Comparison of ENCODE assay signal across 8 mouse cellular contexts in genomic region chr12:31633970-31634342, GRCm38 (mm10). TPM values are rescaled to one million over a fixed set of nuclear protein-coding genes. Genes with fewer than 3 reads are reported as not detected.
DNase-seq lines count a peak whose midpoint lies in the region; ATAC-seq and TF ChIP-seq lines count a peak whose summit lies in the region.

No protein-coding gene starts in this region.

- no peak for TF ChIP-seq CTCF in G1E (IDR thresholded peaks at IDR 0.05; ENCODE audit: low read depth, low read length)
- TF ChIP-seq CTCF in spleen, adult 2 months (IDR thresholded peaks at IDR 0.05; ENCODE audit: extremely low read depth, insufficient read depth, insufficient read length, insufficient replicate concordance) = no peak

- no peaks in the 10 kb centered on the region for H3K9me3 ChIP-seq in G1E (replicated peaks)
- no peaks in the 10 kb centered on the region for H3K9me3 ChIP-seq in hindbrain, embryonic 16.5 days (ENCODE audit: control insufficient read depth, low read length)

- peak; percentile 89 for DNase-seq in heart, adult 11 months
- DNase-seq in heart, adult 9 months (ENCODE audit: low spot score in 2 of 2) = no peak
- DNase-seq in G1E (ENCODE audit: low spot score) = peak; percentile 21
- peak; percentile 24 for DNase-seq in lung, postnatal 10 days
- DNase-seq in spleen, adult 2 months (ENCODE audit: low read depth in 1 of 2, low spot score in 2 of 2) = peak; percentile 11 to 29
- no peak for DNase-seq in layer of hippocampus, postnatal 14 days (ENCODE audit: low spot score in 2 of 2)

- H3K4me1 ChIP-seq in G1E (ENCODE audit: insufficient read depth, low read depth, low read length) = peaks cover 34% of the 10 kb centered on the region
- H3K4me1 ChIP-seq in hindbrain, embryonic 16.5 days (ENCODE audit: control insufficient read depth, insufficient read depth, low read depth, low read length) = peaks cover 5% of the 10 kb centered on the region
- no peaks in the 10 kb centered on the region; the same call in 1 of the 2 replicates for H3K4me1 ChIP-seq in spleen, adult 2 months (ENCODE audit: control insufficient read depth, insufficient read depth, insufficient read length)

- peak overlapping the region; percentile 78 for H3K27ac ChIP-seq in hindbrain, embryonic 16.5 days (ENCODE audit: low read depth, low read length)
- H3K27ac ChIP-seq in spleen, adult 2 months (ENCODE audit: insufficient read depth, low read length) = peak overlapping the region; percentile 24

- peak overlapping the region; percentile 87 for H3K9ac ChIP-seq in hindbrain, embryonic 16.5 days (ENCODE audit: low read depth, low read length)

- peak overlapping the region; percentile 77 for H3K4me3 ChIP-seq in G1E (ENCODE audit: low read depth, low read length)
- H3K4me3 ChIP-seq in hindbrain, embryonic 16.5 days (ENCODE audit: low read length) = peak overlapping the region; percentile 70
- peak overlapping the region; percentile 84 for H3K4me3 ChIP-seq in spleen, adult 2 months (ENCODE audit: extremely low read depth, insufficient read depth, insufficient read length)

- ATAC-seq in G1E (ENCODE audit: extremely low read depth, insufficient number of reproducible peaks, low FRiP score, poor library complexity, severe bottlenecking) = peak; percentile 41; the same call in 1 of the 2 replicates
- ATAC-seq in erythroid progenitor cell, adult 5-6 weeks (replicated peaks; ENCODE audit: low FRiP score, poor library complexity, severe bottlenecking) = peak; percentile 58
- peak; percentile 63 for ATAC-seq in hindbrain, embryonic 16.5 days

- no peaks in the 10 kb centered on the region for H3K27me3 ChIP-seq in G1E (ENCODE audit: insufficient read depth, low read length)
- H3K27me3 ChIP-seq in hindbrain, embryonic 16.5 days (replicated peaks; ENCODE audit: control insufficient read depth, insufficient read depth, low read length) = no peaks in the 10 kb centered on the region
- H3K27me3 ChIP-seq in spleen, adult 2 months (ENCODE audit: control insufficient read depth, insufficient read depth, low read length) = no peaks in the 10 kb centered on the region

- peak overlapping the region; percentile 93 for H3K4me2 ChIP-seq in hindbrain, embryonic 16.5 days (ENCODE audit: low read length)

- no peak for TF ChIP-seq POLR2A in spleen, adult 2 months (IDR thresholded peaks at IDR 0.05; ENCODE audit: low read depth, low read length)

- H3K36me3 ChIP-seq in G1E (replicated peaks) = peaks cover 42% of the 10 kb centered on the region
- no peaks in the 10 kb centered on the region for H3K36me3 ChIP-seq in hindbrain, embryonic 16.5 days (ENCODE audit: control insufficient read depth, insufficient read depth, low read length)
- H3K36me3 ChIP-seq in spleen, adult 2 months (ENCODE audit: control insufficient read depth, insufficient read depth, low read length) = no peaks in the 10 kb centered on the region

- 7% methylated on average over 13 of the region's 13 CpGs for WGBS in hindbrain, embryonic 16.5 days
- under 1% methylated on average over 13 of the region's 13 CpGs for WGBS in spleen, adult 2 months

RNA-seq across cellular contexts. Expression of gene Bcap29, which starts 0.5 kb away (rescaled TPM):
- 90.5 and 94.3 TPM in 2 replicates for total RNA-seq in G1E (2014; fragmentation: Nextera tagmentation)
- total RNA-seq in G1E (2017) = 46.6 and 47.6 TPM in 2 replicates
- polyA plus RNA-seq in G1E (2012) = 28.3 and 37.5 TPM in 2 replicates
- 9.4 and 22.2 TPM in 2 replicates for total RNA-seq in erythroid progenitor cell, adult 5-6 weeks (2015; ENCODE audit: low replicate concordance)
- total RNA-seq in erythroid progenitor cell, adult 5-6 weeks (2017; ENCODE audit: low replicate concordance) = 6.6 and 10.3 TPM in 2 replicates
- 29.6 and 30.0 TPM in 2 replicates for polyA plus RNA-seq in hindbrain, embryonic 16.5 days (2015; fragmentation: Nextera tagmentation; extraction: Ambion mirVana)
- 1.5 and 1.6 TPM in 2 replicates for polyA plus RNA-seq in spleen, adult 2 months (2012; rRNA removed)
- 10 to 100 TPM; 25.7 to 27.8 TPM for total RNA-seq in layer of hippocampus, postnatal 14 days (2021)

RNA-seq across cellular contexts. Expression of gene Dus4l, which starts 20.7 kb away (rescaled TPM):
- 30.0 and 43.0 TPM in 2 replicates for total RNA-seq in G1E (2014; fragmentation: Nextera tagmentation)
- 15.2 and 16.0 TPM in 2 replicates for total RNA-seq in G1E (2017)
- polyA plus RNA-seq in G1E (2012) = 6.7 and 6.8 TPM in 2 replicates
- 0.84 and 1.4 TPM in 2 replicates for total RNA-seq in erythroid progenitor cell, adult 5-6 weeks (2015; ENCODE audit: low replicate concordance)
- total RNA-seq in erythroid progenitor cell, adult 5-6 weeks (2017; ENCODE audit: low replicate concordance) = 0.98 and 1.4 TPM in 2 replicates
- 6.8 and 7.9 TPM in 2 replicates for polyA plus RNA-seq in hindbrain, embryonic 16.5 days (2015; fragmentation: Nextera tagmentation; extraction: Ambion mirVana)
- 1.3 and 2.0 TPM in 2 replicates for polyA plus RNA-seq in spleen, adult 2 months (2012; rRNA removed)
- total RNA-seq in layer of hippocampus, postnatal 14 days (2021) = 1 to 10 TPM; 7.7 to 9.1 TPM

RNA-seq across cellular contexts. Expression of gene Cog5, which starts 20.7 kb away (rescaled TPM):
- total RNA-seq in G1E (2014; fragmentation: Nextera tagmentation) (142 and 156 TPM in 2 replicates), G1E (2017) (90.1 and 101 TPM in 2 replicates)
- polyA plus RNA-seq in G1E (2012) = 3.0 and 4.7 TPM in 2 replicates
- total RNA-seq in erythroid progenitor cell, adult 5-6 weeks (2015; ENCODE audit: low replicate concordance) = 16.8 and 24.9 TPM in 2 replicates
- 7.0 and 13.5 TPM in 2 replicates for total RNA-seq in erythroid progenitor cell, adult 5-6 weeks (2017; ENCODE audit: low replicate concordance)
- polyA plus RNA-seq in hindbrain, embryonic 16.5 days (2015; fragmentation: Nextera tagmentation; extraction: Ambion mirVana) = 20.7 and 26.4 TPM in 2 replicates
- 10.8 and 11.7 TPM in 2 replicates for polyA plus RNA-seq in spleen, adult 2 months (2012; rRNA removed)
- total RNA-seq in layer of hippocampus, postnatal 14 days (2021) = 10 to 100 TPM; 58.9 to 62.8 TPM

Comparison
In these comparisons a context has a peak if more than half of its experiments do, and no peak if none do; other contexts are left out.
1. DNase-seq: peak in heart, adult 11 months (single experiment), G1E (single experiment), lung, postnatal 10 days (single experiment) and spleen, adult 2 months (2 of 2); none in heart, adult 9 months (0 of 2) and layer of hippocampus, postnatal 14 days (0 of 2).
2. Peak in every context shown above with its lines, with median percentiles within 50 percentile points of each other: ATAC-seq and H3K4me3 ChIP-seq.